Mouse (Mus musculus): ENCODE measurements around the gene Gsc2. TPM values are rescaled to one million over a fixed set of nuclear protein-coding genes. Genes with fewer than 3 reads are reported as not detected.
"Not testable (repeated sequence)": the region's sequence is repeated elsewhere in the genome, so short reads cannot be mapped to it uniquely, and the experiment has no call there.

Gene Gsc2
- polyA plus RNA-seq (2017; shearing (Covaris generic)) = not detected

DNA sequence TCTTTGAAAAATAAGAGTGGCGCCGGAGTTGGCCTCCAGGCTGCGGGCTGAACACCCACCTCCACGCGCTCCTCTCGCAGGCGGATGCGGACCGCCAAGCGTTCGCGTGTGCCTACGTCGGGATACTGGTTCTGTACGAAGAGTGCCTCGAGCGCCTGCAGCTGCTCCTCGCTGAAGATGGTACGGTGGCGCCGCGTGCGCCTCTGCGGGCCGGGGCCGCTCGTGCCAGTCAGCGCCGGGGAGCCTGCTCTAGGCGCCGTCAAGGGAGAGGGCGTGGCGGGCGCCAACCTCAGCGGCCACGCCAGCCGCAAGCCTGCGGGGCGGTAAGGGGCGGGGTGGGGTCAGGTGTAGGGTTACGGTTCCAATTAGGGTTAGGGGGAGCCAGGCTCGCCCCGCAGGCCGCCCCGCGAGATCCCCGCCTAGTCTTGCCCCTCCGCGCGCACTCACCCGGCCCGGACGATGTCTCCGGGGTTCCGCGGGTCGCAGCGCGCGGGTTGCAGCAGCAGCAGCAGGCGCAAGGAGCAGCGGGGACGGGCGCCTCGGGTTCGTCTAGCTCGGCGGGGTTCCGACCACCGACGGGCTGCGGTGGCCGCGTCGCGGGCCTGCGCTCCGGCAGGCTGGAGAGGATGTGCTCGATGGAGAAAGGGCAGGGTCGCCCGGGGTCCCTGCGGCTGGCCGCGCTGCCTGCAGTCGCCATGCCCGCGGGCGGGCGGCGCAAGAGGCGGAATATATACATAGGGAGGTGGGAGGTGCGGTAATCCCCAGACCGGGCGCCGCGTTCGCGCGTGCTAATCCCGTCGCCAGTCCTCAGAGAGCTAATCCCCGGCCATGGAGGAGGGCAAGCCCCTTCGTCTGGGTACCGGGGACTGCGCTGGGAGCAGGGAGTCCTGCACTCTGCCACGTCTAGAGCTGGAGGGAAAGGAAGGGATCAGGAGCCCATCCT is at the start of gene Gsc2:
Gene Gsc2, minus strand, starts transcription at position 753 of the 943 bp plus-strand sequence.
- no peak for ATAC-seq

DNA sequence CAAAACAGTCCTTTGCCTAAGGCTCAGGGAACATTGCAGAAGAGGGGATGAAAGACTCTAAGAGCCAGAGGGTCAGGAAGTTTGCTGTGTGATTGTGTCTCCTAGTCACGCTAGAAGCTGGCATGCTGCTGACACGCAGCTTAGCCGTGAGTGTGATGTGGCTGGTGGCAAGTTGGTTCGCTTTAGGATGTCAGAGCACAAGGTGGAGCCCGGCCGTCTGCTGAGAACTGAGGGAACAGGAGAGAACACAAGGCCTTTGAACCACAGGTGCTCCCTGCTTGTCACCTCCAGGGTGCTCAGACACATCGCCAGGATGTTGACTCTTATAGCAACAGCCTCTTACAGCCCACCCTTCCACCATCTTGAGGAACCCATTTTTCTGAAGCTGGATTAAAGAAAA is 47.2 kb upstream of the Gsc2 start:
- ATAC-seq = no peak

DNA sequence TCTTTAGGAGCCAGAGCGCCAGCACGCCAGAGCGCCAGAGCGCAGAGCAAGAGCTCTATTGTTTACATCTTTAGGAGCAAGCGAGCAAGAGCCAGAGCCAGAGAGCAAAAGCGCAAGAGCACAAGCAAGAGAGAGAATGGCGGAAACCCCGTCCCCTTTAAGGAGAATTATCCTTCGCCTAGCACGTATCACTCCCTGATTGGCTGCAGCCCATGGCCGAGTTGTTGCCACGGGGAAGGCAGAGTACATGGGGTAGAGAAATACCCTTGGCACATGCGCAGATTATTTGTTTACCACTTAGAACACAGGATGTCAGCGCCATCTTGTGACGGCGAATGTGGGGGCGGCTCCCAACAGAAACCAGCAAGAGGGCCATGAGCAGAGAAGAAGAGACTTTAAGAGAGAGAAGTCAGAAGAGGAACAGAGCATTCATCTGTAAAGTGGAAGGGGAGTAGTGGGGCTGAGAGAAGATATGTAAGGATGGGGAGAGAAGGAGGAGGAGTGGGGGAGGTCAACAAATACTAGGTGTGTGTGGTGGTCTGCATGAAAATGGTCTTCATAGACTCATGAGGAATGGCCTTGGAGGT is 41.3 kb upstream of the Gsc2 start:
- not testable (repeated sequence) for ATAC-seq

DNA sequence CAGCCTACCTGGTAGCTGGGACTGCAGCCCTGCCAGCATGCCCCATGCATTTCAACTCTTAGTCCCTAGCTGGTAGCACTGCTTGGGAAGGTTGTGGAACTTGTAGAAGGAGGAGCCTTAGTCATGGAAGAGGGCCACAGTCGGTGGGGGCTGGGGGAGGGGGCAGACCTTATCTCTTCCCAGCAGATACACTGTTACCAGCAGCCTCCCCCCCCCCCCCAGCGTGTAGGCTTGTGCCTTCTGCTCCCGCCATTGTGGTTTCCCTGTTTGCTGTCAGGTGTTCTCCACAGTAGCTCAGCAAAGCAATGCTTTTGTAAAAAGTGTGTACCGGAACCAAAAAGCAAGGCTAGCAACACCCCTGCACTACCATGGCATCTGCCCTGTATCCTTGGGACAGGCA is 36.8 kb upstream of the Gsc2 start:
- no peak for ATAC-seq

DNA sequence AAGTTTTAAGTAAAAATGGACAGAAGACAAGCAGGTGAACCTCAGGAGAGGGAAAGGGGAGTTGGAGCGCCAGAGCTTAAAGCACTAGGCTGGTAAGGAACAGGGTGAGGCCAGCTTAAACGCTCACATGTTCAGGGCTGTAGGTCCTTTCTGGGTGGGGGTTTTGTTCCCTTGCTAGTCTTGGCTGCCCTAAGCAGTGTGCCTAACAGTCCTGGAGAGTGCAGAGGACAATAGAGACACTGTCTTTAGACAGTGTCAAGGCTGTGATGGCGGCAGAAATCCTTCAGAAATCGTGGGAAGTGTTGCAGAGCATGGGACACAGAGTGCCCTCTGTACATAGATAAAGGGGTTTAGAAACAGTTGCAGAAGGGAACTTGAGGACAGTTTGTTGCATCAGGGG is 35.2 kb upstream of the Gsc2 start:
- ATAC-seq = no peak

DNA sequence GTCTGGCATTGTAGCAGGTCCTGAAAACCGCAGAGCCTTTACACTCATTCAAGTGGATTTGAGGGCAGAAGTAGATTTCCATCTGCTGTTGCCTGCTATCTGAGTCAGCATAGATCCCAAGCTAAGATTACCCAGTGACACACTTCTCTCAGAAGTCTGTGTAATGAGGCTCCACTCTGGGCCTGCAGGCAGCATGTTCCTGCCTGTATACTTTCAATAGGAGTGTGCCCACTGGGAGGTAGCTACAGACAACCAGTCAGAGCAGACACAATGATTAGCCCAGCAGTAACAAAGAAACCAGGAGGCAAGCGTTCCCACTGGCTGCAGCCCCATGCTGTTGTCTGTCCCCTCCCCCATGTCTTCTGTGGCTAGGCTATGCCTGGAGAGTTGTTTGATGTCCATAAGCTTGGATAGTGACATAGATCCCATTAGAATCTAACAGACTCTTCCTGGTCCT is 34.6 kb upstream of the Gsc2 start:
- no peak for ATAC-seq

DNA sequence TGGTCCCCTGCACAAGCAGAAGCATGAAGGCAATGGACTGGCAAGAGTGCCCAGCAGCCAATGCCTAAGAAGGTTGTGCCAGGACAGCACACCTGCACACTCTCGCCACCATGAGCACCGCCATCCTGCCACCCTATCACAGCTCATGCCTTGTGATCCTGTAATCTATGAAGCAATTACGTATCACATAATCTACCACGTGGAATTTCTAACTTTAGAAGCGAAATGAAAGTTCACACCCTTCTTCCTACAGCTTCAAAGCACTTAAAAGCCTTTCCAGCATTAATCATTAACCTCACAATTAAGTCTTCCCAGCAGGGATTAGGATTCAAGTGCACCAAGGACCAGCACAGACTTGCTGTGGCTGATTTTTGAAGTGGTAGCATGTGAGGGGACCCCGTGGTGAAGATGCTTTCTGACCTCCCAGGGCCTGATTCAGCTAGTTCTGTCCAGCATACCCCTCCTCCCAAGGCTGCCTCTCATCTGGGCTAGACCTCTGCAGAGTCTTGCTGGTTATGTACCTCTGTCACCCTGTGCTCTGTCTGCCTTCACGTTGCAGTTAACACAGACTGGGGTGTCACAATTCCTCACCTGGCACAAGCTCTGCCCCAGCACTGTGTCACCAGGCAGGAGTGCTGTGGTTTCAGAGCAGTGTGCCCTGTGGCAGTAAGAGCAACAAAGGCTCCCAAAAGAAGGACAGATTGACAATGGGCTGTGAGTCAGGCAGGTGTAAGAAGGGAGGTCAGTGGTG is 30.4 kb upstream of the Gsc2 start:
- no peak for ATAC-seq

DNA sequence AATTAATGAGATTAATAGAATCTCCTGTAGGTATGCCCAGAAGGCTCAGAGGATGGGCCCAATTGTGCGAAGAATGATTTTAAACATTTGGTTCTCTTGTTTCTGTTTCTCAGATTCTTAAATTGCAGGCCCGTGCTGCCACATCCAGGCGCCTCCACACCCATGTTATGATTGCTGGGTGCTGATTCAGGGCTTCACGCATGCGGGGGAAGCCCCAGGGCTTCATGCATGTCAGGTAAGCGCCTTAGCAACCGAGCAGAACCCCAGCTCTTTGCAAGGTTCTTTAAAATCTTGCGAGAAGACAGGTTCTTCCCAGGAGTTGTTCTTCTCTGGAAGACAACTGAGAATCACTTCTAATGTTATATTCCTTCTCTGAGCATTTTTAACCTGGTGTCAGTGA is 28.6 kb upstream of the Gsc2 start:
- ATAC-seq = no peak

DNA sequence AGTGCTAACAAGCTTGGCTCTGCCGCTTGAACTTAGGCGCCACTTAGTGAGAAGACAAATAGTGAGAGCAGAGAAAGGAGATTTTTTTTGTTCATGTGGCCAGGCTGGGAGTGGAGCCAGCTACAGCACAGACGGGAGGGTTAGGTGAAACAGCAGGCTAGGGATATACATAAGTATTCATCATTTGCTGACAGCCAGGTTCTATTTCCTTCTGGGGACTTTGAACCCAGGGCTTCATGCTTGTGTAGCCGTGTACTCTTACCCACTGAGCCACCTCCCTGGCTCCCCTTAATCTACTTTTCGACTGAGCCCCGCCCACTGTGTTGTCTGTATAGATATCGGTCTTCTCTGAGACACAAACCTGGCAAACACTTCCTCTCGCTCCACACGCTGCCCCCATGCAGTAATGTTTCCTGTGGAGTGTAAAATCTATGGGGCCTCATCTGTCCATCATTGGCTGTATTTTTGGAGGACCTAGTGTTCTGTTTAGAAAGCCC is 24.4 kb upstream of the Gsc2 start:
- peak; percentile 12 for ATAC-seq

DNA sequence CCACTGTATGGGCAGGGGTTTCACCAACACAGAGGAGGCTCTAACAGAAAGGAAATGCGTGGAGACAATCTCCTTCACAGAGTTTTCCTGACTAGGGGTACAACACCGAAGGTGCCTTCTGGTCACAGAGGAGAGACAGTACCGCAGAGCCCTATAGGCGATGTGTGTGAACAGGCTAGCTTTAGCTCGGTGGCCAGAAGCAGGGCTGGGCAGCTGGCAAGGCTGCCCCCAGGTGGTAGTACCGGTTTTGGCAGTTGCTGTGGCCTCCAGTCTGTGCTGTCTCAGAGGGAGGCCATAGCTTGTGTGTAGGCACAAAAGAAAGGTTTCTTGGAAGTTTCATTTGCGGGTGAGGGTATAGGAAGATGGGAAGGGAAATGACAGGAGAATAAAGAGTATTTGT is 24.0 kb upstream of the Gsc2 start:
- ATAC-seq = peak; percentile 95

DNA sequence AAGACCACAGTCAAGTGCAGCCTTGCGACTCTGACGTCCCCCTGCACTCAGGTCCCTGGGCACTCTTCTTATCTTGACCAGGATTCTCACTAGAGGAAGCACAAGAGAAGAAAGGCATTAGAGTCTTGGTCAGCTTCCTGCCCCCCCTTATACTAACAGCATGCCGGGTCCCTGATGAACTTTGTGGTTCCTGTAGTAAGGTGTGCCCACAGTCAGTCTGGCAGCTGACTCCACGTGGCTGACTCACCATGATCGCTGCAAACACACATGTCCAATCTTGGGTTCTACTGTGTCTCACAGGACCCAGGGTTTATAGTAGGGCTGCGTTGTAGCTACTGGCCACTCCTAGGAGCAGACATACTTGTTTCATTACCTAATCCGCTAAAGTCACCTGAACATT is 23.3 kb upstream of the Gsc2 start:
- ATAC-seq = no peak

DNA sequence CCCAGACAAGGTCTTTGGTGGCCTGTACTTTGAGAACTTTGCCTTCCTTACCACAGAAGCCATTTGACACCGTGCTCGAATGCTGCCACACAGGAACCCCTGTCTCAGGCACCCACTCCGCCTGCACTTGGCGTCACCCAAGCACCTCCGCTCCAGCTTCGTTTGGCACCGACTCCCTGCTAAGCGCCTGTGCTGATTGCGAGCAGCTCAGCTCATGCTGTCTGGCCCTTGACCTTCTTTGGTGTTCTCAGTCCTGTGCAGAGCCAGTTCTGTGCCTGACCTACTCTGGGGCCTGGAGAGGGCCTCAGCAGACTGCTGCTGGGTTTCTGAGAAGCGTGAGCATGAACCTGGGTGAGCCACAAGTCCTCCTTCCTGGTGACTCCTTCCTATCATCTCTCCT is 21.9 kb upstream of the Gsc2 start:
- no peak for ATAC-seq

DNA sequence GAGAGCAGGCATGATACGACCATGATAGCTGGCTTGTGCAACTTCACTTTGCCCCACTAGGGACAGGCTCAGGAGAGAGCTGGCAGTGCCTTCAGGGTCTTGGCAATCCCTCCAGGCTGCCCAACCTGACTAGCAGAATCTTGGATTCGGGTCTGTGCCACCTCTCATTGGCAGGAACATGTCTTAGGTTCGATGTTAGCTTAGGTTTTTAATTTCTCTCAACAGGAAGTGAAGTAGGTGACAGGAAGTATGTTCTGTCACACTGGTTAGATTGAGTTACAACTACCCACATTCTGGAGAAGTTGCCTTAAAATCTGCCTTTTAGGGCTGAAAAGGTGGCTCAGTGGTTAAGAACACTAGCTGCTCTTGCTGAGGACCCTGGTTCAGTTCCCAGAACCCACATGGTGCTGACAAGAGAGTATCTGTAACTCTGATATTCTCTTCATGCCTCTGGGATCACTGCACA is 19.6 kb upstream of the Gsc2 start:
- peak; percentile 59 for ATAC-seq

DNA sequence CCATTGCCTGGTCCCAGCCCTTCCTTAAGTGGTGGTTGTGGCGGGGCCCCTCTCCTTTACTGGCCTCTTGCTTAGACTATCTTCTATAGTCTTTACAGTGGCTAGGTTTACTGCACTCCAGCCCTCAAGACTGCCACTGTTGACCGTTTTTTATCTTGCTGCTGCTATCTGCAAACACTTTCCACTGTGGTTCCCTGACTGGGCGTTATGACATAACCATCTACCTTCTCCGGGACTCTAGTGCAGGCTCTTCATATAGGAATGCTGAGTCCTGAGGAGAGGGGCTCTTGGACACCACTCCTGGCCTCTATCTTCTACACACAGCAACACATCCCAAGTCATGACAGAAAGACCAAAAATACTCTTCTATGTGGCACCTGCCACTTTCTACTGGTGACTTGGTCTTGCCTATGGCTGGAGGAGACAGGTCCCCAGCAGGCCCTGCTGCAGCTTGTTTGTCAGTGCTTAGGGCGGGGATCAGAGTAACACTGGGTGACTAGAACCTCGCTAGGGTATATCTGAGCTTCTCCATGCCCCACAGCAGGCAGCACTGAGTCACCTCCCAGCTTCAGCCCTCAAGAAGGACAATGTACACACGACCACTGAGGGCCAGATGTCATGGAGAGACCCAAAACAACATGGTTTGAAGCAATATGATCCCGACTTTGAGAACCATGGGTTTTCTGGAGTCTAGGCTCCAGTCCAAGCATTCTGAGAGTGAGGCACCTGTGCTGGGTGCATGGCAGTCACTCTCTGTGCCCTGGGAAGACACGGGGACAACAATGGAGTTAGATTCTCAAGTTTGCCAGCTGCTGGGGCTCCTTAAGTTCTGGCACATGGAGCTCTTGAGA is 19.0 kb upstream of the Gsc2 start:
- no peak for ATAC-seq

DNA sequence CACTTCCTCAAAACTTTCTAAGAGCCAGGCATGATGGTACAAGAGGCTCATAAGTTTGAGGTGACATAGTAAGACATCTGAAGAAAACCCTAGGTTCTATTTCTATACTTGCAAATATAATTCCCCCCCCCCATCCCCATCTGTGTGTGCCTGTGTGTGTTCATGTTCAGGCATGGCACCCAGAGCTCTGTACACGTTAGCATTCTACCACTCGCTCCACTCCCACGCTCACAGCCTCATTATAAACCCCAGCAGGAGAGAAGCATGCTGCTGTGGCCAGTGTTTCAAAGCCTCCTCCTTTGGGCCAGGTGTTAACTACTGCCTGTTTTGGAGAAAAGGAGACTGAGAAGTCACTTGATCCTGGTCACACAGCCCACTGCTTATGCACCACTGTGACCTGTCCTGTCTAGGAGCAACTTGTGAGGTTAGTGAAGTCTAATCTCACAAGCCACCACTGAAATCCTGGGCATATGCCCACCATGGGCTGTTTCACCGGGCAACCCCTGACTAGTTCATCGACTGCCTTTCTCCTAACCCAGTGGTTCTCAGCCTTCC is 17.1 kb upstream of the Gsc2 start:
- ATAC-seq = no peak

DNA sequence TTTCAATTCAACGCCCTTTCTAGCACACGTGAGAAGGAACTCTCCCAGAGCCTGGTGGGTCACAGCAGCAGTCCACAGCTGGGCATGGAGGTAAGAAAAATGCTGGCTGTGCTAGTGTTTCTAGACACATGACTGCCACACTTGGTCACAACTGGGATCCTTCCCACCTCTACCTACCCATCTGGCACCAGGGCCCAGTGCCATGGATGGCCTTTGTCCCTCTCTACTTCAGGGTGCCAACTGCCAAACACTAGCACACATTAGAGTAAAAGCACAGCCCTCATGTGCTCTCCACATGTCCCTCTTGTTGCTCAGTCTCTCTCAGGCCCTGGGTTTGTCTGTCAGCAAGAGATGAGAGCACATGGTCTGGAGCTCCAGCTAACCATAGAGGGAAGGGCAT is 14.8 kb upstream of the Gsc2 start:
- ATAC-seq = no peak

DNA sequence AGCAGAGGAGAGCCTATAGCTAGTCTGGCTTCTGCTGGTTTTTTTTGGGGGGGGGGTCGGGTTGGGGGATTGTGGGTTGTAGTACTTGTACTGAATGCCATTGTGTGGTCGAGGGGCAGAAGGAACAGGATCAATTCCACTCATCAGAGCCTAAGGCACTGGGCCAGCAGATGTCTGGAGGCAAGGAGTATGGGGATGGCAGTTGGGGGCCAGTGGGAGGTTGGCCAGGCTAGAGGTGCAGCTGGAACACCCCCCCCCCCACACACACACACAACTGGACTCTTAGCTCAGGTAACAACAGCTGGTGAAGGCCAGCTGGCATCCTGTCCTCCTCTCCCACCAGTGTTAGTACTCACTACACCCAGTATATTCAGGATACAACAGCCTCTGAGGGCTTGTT is 14.4 kb upstream of the Gsc2 start:
- no peak for ATAC-seq

DNA sequence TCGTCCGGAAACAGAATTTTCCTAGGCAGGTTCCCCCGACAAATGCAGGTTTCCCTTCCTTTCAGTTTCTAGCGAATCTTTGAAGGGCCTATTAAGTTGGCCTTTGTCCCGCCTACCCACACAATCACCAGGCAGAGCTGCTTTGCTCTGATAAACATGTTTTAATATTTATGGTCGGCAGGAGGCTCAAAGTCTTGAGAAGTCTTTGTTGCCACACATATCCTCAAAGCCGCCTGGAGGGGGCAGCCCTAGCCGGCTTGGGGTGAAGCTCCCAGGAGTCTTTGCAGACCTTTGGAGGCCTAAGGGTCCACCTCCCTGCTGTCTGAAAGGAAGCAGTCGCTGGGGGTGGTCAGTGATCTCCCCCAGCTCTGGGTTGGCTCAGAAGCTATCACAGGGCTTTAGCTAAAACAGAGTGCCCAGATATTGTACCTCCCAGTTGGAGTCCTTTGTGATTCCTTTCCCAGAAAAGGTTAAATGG is 13.8 kb upstream of the Gsc2 start:
- ATAC-seq = peak; percentile 94

DNA sequence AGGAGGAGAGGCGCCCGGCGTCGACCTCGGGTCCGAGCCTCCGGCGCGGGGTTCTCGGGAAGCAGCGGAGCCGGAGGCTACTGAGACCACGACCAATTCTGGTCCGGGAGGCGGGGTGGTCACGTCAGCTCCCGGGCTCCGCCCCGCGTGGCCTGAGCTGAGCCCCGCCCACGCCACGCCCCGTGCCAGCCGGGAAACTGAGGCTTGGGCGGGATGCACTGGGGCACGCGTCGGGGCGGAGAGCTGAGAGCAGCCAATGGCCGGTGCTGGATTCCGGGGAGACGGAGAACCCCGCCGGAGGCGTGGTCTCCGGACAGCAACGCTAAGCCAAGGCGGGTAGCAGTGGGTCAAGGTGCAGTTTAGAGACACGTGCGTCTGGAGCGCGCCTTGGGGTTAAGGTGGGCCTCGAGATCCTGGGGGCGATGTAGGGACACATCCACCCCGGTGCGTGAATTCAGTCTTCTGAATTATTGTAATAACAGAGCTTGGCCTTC is 13.3 kb upstream of the Gsc2 start, which contains the start of gene Slc25a1:
Gene Slc25a1, minus strand, starts transcription at position 133 of the 494 bp plus-strand sequence.
- ATAC-seq = peak; percentile 21

DNA sequence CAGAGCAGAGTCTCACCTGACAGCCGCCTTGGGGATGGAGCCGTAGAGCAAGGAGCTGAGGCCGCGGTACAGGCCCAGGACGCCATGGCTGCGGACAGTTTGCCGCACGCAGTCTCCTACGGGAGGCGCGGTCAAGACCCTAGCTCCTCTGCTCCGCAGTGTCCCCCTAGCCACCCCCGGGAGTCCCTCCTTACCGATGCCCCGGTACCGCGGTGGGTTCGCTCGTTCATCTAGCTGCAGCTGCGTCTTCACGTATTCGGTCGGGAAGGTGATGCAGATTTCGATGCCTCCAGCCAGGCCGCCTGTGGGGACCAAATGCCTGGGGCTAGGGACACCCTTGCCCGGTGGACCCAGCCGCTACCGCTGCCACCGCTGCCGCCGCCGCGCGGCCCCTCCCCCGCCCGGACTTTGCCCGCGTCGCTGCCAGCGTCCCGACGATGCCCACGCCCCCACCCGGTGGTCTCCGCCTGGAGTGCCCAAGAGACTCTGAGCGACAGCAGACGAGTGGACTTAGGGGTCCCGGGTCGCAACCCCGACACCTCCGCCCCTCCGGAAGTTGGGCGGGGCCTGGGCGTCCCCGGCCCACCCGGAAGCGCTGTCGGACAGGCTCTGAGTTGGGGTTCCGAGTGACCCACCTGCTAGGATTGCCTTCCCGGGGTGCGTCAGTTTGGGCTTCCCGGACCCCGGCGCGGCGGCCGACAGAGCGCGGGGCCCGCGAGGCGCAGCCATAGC is 12.7 kb upstream of the Gsc2 start:
- ATAC-seq = peak; percentile 21

DNA sequence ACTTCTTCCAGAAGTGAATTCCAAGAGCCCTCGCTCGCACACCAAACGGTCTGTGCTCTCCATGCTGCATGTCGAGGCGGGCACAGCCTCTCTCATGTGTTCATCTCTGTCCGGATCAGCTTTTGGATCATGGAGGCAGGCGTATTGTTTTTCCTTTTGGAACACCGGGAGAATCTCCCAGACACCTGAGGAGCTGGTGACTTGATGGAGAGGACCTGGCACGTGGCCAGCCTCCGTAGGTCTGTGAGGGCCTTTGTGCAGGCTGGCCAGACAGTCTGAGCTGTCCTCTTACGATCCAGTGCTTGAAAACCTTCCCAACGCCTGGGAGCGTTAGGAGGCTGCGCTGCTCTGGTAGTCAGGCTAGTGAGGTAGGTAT is 7.3 kb upstream of the Gsc2 start:
- peak; percentile 1 for ATAC-seq
